Mouse (Mus musculus): Measurements from ENCODE around the gene Hoxd8.

Gene Hoxd8

DNA sequence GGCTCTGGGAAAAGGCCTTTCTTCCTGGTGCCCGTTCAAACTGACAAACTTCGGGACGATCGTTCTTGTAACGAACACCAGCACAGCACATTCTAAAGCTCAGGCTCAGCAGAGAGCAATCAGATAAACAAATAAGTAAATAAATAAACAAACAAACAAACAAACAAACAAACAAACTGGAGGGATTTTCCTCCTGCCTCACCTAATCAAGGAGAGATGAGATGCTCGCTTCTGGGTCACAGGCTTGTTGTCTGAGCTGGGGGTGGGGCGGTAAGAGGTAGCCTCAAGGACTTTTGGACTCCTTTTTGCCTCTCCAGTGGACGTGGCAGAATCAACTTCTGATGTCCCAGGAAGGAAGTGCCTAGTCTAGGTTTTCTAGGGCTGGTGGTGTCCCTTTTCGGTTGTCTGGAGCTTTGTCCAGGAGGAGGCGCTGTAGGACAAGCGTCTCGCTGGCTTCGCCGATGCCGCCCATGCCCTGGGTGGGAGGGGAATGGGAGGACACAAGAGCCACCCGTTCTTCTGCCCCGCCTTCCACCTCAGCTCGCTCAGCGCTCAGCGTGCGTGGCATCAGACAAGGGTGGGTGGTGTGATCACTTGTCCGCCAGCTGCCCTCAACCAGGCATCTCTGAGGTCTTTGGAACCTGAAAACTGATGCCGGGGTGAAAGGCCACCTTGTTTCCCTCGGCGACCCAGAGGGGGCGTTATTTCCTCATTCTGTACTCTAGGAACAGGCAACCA is 11.3 kb downstream of the Hoxd8 start:
- DNase-seq = peak; percentile 98

DNA sequence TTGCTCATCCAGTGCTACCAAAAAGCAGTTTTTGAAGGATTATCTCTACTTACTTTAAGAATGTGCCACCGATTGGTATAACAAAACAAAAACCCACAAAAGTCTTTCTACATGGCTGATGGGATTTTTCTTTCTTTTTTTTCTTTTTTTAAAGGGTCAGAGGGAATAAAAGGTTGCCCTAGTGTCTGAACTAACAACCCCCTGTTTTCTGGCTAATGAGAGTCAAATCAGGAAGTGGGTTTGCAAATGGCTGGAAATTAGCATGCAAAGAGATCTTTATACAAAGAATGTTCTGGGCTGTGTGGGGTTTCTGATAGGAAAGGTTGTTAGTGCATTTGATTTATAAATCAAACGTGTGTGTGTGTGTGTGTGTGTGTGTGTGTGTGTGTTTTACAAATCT is 16.0 kb downstream of the Hoxd8 start:
- no peak for DNase-seq

DNA sequence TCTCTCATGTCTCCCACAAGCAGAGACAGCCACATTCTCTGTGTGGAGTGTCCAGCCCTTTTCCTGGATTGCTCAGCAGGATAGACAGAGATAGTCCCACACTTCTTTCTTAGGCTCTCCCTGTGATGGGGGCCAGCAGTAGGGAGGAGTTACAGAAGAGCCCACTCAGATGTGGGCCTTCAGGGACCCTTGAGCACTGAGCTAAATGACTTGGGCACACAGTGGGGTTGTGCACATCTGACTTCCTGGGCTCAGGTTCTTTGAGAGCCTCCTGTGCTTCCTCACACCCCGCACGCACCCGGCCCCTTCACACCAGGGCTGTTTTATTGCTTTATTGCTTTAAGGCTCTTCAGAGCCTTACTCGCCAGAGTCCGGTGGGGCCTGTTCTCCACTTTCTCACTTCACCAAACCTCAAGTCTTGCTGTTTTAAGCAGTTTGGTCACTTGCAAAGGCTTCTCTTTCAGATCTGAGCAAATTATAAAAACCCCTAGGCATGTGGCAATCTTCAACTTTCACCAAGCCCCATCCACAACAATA is 16.6 kb downstream of the Hoxd8 start:
- no peak for DNase-seq

DNA sequence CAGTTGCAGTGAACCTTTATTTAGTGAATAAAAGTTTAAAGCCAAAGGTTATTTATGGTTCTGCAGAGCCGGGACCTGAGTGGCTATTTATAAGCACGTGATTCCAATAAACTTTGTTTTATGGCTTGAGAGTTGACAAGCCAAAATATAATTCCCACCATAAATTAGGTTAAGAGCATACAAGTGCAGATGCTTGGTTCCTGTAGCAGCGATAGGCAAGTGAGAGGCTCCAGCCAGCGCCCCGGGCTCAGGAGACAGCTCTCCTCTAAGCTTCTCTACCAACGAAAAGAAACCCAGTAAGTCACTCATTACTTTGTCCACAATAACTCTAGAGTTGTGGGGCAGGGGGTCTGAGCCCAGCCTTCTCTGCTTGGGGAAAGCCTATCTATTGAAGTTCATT is 17.5 kb downstream of the Hoxd8 start:
- DNase-seq = peak; percentile 65

DNA sequence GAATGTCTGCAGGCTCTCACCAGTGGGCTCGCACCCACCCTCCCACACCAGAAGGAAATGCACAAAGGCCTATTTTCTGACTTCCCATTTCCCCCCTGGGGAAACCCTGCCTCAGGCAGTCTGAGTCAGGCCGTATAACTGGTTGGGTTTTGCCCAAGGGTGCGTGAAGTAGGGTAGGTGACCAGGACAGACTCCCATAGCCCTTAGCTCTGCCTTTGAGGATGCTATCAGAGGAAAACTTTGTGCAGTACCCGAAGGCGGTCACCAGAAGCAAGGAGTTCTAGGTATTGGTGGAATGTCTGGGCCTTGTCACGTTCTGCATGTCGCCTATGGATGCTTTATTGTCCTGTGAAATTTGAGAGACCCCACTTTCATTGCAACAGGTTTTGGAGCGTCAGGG is 18.5 kb downstream of the Hoxd8 start:
- no peak for DNase-seq

DNA sequence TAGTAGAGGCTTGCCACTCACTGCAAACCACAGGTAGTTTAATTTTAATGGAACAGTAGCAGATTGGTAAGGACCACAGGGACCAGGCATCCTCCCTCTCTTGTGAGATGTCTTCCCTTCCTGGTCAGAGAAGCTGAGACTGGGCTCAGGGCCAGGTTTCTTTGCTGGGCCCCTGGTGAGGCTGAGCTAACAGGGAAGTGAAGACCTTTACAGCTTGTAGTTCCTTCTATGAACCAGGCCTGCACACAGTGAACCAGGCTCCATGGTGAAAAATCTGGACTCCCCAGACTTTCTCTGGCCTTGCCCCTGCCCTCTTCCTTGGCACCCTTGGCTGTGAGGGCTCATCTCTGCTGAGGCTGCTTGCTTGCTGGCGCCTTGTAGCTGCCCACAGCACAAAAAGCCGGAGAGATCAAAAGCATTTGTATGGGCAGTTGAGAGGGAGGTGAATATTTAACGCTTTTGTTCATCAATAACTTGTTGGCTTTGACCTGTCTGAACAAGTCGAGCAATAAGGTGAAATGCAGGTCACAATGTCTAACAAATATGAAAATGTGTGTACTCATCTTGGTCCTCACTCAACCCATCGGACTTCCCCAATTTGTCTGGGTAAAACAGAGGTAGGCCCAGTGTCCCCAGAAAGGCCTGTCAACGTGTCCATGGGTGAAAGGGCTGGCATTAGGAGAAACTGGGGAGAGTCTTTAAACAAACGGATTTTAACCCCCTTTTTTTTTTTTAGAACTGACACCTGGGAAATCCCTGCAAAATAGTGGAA is 20.0 kb downstream of the Hoxd8 start:
- peak; percentile 80 for DNase-seq

DNA sequence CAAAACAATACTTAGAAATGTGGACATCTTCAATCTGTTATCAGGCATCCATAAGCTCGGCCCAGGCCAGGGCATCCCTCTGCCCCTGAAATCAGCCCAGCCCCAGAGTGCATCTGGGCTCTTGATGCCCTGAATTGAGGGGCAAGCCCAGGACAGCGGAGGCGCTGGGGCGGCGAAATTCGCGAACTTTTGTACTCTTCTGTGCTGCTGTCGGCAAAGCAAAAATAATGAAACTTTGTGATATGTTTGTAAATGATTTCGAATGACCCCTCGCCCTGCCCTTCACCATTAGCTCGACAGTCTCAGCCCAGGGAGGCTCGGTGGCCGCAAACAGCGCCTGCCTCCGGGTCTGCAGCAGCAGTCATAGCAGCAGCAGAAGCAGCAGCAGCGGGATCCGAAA is 20.8 kb downstream of the Hoxd8 start:
- peak; percentile 27 for DNase-seq

DNA sequence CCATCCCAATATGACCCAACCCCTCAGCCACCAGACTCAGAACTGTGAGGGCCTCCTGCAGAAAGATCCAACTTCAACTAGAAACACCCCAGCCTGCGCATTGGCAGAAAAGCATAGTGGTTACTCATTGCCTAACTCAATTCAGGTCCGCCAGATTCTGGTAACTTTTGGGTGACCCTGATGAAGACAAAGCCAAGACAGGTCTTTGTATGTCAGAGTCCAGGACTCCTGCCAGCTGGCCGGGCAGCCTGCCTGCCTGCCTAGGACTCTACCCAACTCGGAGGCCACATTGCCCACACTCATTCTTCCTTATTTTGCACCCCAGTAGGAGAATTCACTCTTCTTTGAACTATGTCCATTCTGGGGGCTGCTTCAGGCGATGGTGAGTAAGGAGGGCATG is 22.1 kb downstream of the Hoxd8 start, which contains the start of gene Gm28230:
Gene Gm28230, plus strand, starts transcription at position 178 of the 400 bp plus-strand sequence.
- DNase-seq = no peak

DNA sequence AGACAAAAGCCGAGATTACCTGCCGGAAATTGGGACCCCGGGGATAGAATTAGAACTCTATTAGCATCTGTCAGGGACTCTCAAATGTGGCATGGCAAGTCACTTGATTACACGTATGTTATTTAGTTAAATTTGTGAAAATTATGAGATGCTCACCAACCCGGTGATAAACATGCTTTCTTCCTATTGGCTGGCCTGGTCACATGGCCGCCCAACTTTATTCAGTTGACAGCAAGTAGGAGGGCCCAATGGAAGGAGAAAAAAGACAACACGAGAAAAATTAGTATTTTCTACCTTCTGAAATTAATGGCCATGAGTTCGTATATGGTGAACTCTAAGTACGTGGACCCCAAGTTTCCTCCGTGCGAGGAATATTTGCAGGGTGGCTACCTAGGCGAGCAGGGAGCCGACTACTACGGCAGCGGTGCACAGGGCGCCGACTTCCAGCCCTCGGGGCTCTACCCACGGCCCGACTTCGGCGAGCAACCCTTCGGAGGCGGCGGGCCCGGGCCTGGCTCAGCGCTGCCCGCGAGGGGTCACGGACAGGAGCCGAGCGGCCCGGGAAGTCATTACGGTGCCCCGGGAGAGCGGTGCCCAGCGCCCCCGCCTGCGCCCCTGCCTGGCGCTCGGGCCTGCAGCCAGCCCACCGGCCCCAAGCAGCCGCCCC is 22.7 kb downstream of the Hoxd8 start:
- no peak for DNase-seq

DNA sequence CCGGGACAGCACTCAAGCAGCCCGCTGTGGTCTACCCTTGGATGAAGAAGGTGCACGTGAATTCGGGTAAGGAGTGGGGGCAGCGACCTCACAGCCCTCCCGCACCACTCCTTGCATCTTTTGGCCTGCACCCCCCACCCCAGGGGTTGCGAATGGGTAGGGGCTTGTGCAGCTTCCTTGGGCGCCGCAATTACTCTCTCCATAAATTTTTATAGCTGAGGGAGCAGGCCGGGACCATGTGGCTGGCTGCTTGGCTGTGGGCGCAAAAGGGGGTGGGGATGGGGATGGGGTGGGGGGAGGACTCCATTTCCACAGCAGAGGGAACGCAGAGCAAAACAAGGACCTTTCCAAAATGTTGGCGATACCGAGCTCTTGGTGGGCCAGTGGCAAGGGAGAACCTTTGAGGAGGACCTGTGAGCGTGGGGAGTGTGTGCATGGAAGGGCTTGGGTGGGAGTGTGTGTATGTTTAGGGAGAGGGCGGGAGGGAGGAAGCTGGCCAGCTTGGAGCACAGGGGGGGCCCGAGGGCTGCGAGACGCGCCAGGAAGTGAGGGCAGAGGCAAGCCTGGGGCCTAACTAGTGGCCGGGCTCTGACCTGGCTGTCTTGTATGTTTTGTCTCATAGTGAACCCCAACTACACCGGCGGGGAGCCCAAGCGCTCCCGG is 23.4 kb downstream of the Hoxd8 start:
- DNase-seq = no peak

DNA sequence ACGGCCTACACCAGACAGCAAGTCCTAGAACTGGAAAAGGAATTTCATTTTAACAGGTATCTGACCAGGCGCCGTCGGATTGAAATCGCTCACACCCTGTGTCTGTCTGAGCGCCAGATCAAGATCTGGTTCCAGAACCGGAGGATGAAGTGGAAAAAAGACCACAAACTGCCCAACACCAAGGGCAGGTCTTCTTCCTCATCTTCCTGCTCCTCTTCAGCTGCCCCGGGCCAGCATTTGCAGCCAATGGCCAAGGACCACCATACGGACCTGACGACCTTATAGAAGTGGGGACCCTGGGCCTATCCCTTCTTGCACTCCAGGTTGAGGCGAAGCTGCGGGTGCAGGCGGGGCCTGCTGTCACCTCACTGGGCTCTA is 23.9 kb downstream of the Hoxd8 start:
- DNase-seq = no peak

DNA sequence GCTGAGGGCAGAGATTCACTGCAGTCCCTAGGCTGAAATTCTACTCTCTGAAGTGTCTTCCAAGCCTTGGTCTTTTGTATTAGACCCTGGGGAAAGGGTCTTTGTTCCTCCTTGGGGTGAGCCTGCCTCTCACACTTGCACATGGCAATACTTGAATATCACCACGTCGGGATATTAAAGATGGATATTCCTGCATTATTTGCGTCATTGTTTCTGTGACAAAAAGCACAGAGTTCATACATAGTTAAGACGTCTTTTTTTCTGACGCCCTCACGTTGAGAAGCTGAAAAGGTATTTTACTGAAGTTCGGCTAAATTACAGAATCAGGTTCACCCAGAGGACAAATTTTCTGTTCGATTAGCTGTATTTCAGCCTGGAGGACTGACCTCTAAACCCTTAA is 25.9 kb downstream of the Hoxd8 start:
- DNase-seq = no peak

DNA sequence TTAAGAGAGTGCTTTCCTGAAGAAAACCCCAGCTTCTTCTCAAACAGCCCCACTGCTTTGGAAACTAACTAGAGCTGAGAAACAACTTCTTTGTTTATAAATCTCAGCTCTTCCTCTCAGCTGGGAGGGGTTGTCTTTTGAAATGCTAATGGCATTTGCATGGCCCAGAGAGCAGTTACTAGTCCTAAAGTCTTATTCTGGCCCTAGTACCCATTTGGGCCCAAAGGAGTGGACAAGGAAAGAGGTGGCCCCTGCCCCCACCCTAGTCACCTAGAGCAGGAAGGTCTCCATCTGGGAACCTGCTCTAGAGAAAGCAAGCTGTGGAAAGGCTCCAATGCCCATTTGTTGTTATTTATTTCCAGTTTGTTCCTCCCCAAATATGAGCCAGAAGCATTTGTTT is 26.6 kb downstream of the Hoxd8 start:
- no peak for DNase-seq

DNA sequence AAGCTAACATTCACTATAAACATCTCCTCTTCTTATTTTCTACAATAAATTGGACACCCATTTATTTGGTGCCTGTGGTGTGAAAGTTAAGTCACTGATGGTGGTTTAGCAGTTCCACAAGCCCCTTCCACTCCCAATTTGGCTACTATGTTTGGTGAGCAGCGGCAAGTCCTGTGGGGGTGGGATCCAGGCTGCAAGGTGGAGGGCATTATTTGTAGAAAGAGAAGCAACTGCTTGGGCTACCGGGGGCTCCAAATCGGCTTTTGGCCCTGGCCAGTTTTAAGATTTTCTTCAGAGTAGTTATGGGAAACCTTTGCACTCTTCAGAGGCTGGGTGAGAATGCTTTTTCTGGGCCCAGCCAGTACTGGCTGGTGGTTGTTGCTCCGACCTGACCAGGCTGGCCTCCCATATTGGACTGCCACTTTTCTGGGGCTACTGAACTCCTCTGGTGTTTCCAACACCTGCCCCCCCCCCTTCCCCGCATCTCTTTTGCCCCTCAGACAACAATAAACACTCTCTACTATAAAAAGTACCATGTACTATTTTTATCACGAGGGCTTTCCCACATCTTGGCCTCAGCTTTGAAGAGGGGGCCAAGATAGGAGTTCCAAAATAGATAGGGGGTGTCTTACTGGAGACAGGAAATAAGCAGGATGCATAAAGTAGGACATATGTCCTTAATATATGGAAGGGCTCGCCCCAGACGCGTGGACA is 27.5 kb downstream of the Hoxd8 start:
- no peak for DNase-seq

DNA sequence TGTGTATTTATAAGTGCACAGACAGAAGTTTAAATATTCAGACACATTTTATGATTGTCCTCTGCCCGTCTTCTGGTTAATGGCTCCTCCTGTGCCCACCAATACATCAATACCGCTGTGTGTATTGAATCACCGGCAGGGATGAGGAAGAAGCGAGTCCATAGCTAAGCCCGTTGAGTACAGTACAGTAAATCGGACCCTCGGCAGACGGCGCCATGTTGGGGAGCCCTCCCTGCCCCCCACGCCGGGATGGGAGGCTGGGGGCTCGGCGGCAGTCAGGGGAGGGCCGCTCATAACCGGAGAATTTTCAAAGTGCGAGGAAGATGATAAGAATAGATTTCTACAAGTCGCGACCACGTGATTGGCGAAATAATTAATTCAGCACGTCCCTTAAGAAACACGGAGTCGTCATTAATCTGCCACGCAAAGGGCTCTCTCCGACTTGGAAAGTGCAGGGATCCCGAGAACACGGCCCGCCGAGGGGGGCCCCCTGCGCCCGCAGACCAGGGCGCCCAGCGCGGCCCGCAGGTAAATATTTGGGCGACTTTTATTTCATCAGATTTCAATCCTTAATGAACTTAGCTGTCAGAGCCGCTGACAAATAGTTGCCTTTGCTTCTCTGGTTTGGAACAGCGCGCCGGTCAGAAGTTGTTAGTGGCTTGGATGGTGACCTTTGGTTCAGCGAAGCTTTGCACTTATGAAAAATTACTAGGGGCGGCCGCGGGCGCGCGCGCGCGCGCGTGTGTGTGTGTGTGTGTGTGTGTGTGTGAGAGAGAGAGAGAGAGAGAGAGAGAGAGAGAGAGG is 28.3 kb downstream of the Hoxd8 start:
- DNase-seq = peak; percentile 56

DNA sequence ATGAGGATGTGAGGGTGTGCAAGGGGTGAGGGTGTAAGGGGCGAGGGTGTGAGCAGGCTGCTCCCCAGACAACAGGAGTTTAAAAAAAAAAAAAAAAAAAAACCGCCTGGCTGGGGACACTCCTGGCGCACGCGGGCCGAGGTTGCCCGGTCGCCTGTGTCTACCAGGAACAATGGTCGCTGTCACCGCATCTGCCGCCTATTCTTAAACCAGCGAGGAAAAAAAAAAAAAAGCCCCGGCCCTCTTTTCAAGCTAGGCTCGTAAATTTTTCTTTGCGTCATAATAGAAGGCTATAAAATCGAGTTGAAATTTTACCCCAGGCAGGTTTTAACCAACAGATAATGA is 28.9 kb downstream of the Hoxd8 start:
- DNase-seq = no peak

DNA sequence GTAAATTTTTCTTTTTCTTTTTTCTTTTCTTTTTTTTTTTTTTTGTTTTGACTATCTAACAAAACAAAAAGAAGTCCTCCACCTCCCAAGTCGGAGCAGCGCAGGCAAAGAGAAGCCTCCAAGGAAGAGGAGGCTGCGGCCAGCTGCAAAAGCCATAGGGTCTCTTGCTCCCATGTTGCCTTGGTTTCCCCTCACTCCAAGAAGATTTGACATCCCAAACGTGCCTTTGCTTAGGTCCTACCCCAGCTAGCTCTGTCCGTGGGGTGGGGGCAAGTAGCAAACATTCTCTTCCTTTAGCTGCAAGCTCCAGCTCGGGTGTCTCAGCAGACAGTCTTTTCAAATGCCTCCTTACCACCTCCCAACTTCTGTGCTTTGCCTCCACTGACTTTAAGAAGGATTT is 29.4 kb downstream of the Hoxd8 start:
- no peak for DNase-seq

DNA sequence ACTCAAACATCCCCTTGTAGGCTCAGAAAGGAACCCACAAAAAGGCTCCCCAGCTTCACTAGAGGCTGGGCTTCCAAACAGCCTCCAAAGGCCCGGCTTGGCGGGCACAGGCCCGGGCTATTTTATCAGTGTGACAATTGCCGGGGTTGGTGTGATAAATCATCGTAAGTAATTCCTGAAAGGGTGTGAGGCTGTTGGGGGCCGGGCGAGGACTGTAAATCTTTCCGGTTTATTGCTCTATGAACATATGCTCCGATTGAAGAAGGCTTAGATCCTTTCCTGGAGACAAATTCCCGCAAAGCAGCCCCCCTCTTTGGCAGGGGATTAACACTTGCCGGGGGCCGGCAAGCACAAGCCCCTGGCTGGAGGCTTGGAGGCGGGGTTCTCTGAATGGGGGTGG is 30.0 kb downstream of the Hoxd8 start:
- DNase-seq = no peak

DNA sequence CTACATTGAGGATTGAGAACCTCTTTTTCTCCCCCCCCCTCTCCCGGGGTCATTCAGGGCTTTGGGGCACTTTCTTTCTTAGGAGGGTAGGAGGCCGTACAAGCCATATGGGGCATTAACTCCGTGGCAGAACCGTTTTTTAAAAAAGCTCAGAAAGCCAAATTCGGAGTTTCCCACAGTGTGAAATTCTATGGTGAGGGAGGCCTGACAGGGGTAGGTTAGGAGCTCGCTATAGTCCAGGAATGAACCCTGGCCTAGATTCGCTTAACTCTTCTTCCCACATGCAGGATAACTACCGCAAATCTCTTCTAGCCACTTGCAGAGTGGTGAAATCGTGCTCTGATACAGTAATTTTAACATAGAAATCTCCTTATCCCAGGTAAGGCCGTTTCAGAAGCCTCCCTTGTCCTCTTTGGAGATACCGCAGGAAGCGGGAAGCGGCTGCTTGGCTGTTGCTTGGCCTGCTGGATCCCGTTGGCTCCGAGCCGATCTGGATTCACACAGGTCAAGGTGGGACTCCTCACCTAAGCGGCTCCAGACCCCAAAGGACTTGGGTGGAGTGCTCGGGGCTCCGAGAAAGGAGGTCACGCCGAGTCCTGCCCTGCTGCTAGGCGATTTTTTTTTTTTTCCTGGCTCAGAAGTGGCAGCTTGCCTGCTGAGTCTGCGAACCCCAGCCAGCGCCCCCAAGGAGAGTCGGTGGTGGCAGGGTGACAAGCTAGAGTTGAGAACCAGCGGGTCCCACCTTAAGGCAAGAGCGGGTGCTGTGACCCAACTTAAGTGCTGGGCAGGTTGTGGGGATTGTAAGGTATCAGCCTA is 30.8 kb downstream of the Hoxd8 start:
- DNase-seq = peak; percentile 45

DNA sequence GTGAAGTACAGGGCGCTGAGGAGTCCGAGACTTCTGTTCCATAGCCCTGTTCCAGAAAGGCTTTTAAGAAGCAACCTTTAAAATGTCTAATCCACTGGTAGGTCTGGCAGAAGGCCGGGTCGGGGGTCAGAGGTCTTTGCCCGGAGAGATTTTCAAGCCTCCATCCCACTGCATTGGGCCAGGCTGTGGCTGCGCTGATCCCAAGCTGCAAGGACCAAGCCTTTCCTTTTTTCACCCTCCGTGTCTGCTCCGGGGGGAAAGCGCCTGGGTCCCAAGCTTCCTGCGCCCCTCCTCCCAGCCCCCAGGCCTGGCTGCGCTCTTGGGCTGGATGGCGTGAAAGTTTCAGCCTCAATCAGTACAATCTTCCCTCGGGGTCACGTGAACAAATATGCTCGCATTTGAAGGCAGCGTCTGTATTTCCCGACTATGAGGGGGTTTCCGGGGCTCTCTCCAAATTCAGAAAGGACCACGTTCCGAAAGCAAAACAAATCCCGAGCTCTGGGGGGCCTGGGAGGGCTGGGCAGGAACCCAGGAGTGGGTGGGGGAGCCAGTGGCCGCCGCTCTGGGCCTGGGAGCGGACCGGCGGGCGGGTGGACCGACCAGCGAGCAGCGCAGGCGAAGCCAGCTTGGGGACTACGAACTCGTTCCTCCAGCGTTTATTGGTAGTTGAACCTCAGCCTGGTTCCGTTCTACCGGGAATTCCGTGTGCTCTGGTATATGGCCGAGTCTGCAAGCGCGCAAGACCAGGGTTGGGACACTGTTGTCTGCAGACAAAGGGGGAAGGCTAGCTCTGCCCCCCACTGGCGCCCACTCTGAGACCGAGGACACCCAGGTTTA is 31.7 kb downstream of the Hoxd8 start:
- DNase-seq = peak; percentile 47
